Mouse (Mus musculus): ENCODE measurements around the gene Stag1. TPM values are rescaled to one million over a fixed set of nuclear protein-coding genes. Genes with fewer than 3 reads are reported as not detected.

The Stag1 gene
- total RNA-seq, 2 experiments from 2014 or later = 76.5 to 102 TPM

GRCm38 (mm10) chr9:100944677-100945365 lies 347.2 kb downstream of the Stag1 start:
- no peak for ATAC-seq (ENCODE audit: poor library complexity, severe bottlenecking)

GRCm38 (mm10) chr9:100951481-100951880 lies 353.9 kb downstream of the Stag1 start:
- ATAC-seq (ENCODE audit: poor library complexity, severe bottlenecking) = no peak

- no peak for ATAC-seq (ENCODE audit: poor library complexity, severe bottlenecking)
Observed at GRCm38 (mm10) chr9:100962903-100963427, 365.4 kb downstream of the Stag1 start.

- ATAC-seq (ENCODE audit: poor library complexity, severe bottlenecking) = no peak
Observed at GRCm38 (mm10) chr9:100963428-100963912, 365.9 kb downstream of the Stag1 start.

- ATAC-seq (ENCODE audit: poor library complexity, severe bottlenecking) = no peak
Observed at GRCm38 (mm10) chr9:100964106-100964505, 366.5 kb downstream of the Stag1 start.

- ATAC-seq (ENCODE audit: poor library complexity, severe bottlenecking) = no peak
Observed at GRCm38 (mm10) chr9:100969461-100969860, 371.9 kb downstream of the Stag1 start.

- ATAC-seq (ENCODE audit: poor library complexity, severe bottlenecking) = no peak
Observed at GRCm38 (mm10) chr9:100978666-100979065, 381.1 kb downstream of the Stag1 start.

- ATAC-seq (ENCODE audit: poor library complexity, severe bottlenecking) = no peak
Observed at GRCm38 (mm10) chr9:100979260-100979659, 381.7 kb downstream of the Stag1 start.

- no peak for ATAC-seq (ENCODE audit: poor library complexity, severe bottlenecking)
Observed at GRCm38 (mm10) chr9:100982786-100983185, 385.2 kb downstream of the Stag1 start.

GRCm38 (mm10) chr9:100984381-100985310 lies 387.0 kb downstream of the Stag1 start:
- ATAC-seq (ENCODE audit: poor library complexity, severe bottlenecking) = no peak

- no peak for ATAC-seq (ENCODE audit: poor library complexity, severe bottlenecking)
Observed at GRCm38 (mm10) chr9:100987006-100987405, 389.4 kb downstream of the Stag1 start.

GRCm38 (mm10) chr9:100987850-100988249 lies 390.3 kb downstream of the Stag1 start:
- ATAC-seq (ENCODE audit: poor library complexity, severe bottlenecking) = no peak

- no peak for ATAC-seq (ENCODE audit: poor library complexity, severe bottlenecking)
Observed at GRCm38 (mm10) chr9:100990609-100991008, 393.0 kb downstream of the Stag1 start.

GRCm38 (mm10) chr9:100991321-100991720 lies 393.7 kb downstream of the Stag1 start:
- no peak for ATAC-seq (ENCODE audit: poor library complexity, severe bottlenecking)

GRCm38 (mm10) chr9:100992191-100992590 lies 394.6 kb downstream of the Stag1 start:
- ATAC-seq (ENCODE audit: poor library complexity, severe bottlenecking) = no peak

GRCm38 (mm10) chr9:100993937-100994336 lies 396.3 kb downstream of the Stag1 start:
- no peak for ATAC-seq (ENCODE audit: poor library complexity, severe bottlenecking)

GRCm38 (mm10) chr9:100997138-100997537 lies 399.5 kb downstream of the Stag1 start:
- ATAC-seq (ENCODE audit: poor library complexity, severe bottlenecking) = no peak

- ATAC-seq (ENCODE audit: poor library complexity, severe bottlenecking) = peak; percentile 51
Observed at GRCm38 (mm10) chr9:101002053-101002452, 404.5 kb downstream of the Stag1 start.

- ATAC-seq (ENCODE audit: poor library complexity, severe bottlenecking) = no peak
Observed at GRCm38 (mm10) chr9:101002841-101003240, 405.2 kb downstream of the Stag1 start.

- ATAC-seq (ENCODE audit: poor library complexity, severe bottlenecking) = no peak
Observed at GRCm38 (mm10) chr9:101003302-101003701, 405.7 kb downstream of the Stag1 start.

GRCm38 (mm10) chr9:101005866-101006265 lies 408.3 kb downstream of the Stag1 start:
- no peak for ATAC-seq (ENCODE audit: poor library complexity, severe bottlenecking)
